Mouse (Mus musculus) layer of hippocampus, postnatal 25 days (tissue): ENCODE measurements at regions not wholly inside any gene's neighbourhood (a gene's known extent, or its start where the extent isn't known, plus 50 kb on each side); places are given as distances from the start of the nearest gene placed in this dataset.
A peak's percentile ranks its signal among the peaks of the same experiment; 100 is the strongest.

Experiments
- DNase-seq, 2 experiments: peaks; one replicate each; pipeline ENCODE4 v3.0.0; 2022; ENCODE audit warnings: mixed read lengths in 2 of 2, low spot score in 1 of 2; ENCODE audit errors: extremely low spot score in 1 of 2

GRCm38 (mm10) chr5:18080761-18081160, 118.4 kb downstream of the Gnat3 start:
- no peak for DNase-seq

GRCm38 (mm10) chr5:18082219-18082618, 119.9 kb downstream of the Gnat3 start:
- no peak for DNase-seq

GRCm38 (mm10) chr5:18083789-18084188, 121.4 kb downstream of the Gnat3 start:
- DNase-seq = no peak

GRCm38 (mm10) chr5:18085456-18085855, 123.1 kb downstream of the Gnat3 start:
- DNase-seq = no peak

- DNase-seq = peak; percentile 15 to 22
Measured at GRCm38 (mm10) chr5:18087919-18088445, 125.6 kb downstream of the Gnat3 start.

- no peak for DNase-seq
Measured at GRCm38 (mm10) chr5:18089956-18090355, 127.6 kb downstream of the Gnat3 start.

- no peak for DNase-seq
Measured at GRCm38 (mm10) chr5:18114905-18115689, 152.7 kb downstream of the Gnat3 start.

- no peak for DNase-seq
Measured at GRCm38 (mm10) chr5:18135794-18136678, 173.7 kb downstream of the Gnat3 start.

GRCm38 (mm10) chr5:18137450-18138061, 175.2 kb downstream of the Gnat3 start:
- no peak for DNase-seq

- DNase-seq = no peak
Measured at GRCm38 (mm10) chr5:18152241-18152640, 189.9 kb downstream of the Gnat3 start.

- DNase-seq = no peak
Measured at GRCm38 (mm10) chr5:18153703-18154102, 191.4 kb downstream of the Gnat3 start.

GRCm38 (mm10) chr5:18163515-18163914, 196.6 kb downstream of the Gnai1 start:
- DNase-seq = no peak

GRCm38 (mm10) chr5:18177810-18178209, 182.3 kb downstream of the Gnai1 start:
- no peak for DNase-seq

- no peak for DNase-seq
Measured at GRCm38 (mm10) chr5:18211395-18212057, 148.6 kb downstream of the Gnai1 start.
